Mouse (Mus musculus) kidney, adult 9 months (tissue): ENCODE results near the gene Tmem235.
A peak's percentile ranks its signal among the peaks of the same experiment; 100 is the strongest.
"Not testable (repeated sequence)": the region's sequence is repeated elsewhere in the genome, so short reads cannot be mapped to it uniquely, and the experiment has no call there.

Experiments used
- DNase-seq: peaks from one replicate; pipeline ENCODE4 v3.0.0; 2022

The Tmem235 gene

GRCm38 (mm10) chr11:117832086-117832969 lies 28.2 kb upstream of the Tmem235 start:
- DNase-seq, result peak; percentile 80

GRCm38 (mm10) chr11:117833509-117833908 lies 27.0 kb upstream of the Tmem235 start:
- DNase-seq, result not testable (repeated sequence)

DNA sequence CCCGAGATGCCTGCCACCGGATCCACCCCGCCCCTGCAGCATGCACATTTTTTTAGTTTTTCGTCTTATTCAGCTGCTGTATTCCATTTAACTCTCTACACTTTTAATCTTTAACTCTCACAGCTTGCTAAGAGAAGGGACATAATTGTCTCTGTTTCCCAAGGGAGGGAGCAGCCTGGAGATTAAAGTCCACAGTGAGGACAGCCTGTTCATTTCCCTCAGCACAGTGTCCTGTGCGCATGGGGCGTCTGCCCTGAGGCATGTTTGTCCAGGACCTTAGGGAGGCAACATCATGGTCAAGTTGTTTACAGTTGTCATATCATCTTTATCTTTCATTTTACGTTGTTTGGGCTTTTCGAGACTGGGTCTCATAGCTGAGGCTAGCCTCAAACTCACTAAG lies 26.5 kb upstream of the Tmem235 start:
- peak; percentile 92 for DNase-seq

- DNase-seq, result peak; percentile 69
These were observed 24.2 kb upstream of the Tmem235 start for GRCm38 (mm10) chr11:117836306-117836705.

DNA sequence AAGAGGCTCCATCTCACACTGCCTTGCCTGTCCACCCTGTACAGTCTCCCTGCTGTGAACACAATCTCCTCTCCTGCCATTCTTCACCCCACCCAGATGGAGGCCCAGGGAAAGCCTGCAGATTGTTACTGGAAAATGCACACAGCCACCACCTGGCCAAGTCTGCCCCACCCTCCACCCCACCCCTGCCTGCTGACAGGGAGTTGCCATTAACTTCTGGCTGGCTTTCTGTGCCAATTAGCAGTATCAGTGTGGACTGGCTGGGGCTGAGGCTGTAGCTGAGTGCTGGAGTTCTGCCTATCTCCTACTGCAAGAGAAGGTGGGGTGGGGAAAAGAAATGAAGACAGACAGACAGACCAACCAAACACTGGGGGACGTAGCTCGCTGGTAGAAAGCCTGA lies 22.0 kb upstream of the Tmem235 start:
- peak; percentile 69 for DNase-seq

DNA sequence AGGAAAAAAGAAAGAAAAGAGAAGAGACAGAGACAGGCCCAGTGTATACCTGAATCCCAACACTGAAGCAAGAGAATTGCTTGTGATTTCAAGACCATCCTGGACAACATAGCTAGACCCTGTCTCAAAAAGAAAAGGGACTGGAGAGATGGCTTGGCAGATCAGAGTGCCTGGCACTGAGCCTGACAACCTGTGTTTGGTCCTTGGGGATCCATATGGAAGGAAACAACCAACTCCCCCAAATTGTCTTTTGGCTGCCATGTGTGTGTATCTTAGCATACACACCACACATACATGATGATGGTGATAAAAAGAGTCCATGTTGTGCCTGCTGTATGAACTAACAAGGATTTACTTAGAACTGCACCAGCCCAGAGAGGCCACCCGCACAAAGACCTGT lies 21.5 kb upstream of the Tmem235 start:
- no peak for DNase-seq

GRCm38 (mm10) chr11:117840910-117841309 lies 19.6 kb upstream of the Tmem235 start:
- no peak for DNase-seq

DNA sequence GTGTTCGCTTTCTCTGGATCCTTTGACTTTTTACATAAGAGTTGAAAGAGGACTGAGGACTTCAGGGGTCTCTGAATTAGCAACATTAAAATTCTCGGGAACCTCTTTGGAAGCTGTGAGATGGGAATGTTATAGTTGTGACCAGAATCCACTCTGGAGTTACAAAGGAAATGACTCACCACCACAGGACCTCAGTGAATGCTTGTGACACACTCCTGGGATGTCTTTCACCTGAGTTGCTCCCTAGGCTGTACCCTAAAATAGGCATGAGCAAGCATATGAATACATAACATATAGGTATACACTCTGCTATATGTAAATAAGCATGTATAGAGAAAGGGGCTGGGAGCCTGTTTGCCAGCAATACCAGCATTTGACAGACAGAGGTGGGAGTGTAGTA lies 17.1 kb upstream of the Tmem235 start:
- DNase-seq, result no peak

DNA sequence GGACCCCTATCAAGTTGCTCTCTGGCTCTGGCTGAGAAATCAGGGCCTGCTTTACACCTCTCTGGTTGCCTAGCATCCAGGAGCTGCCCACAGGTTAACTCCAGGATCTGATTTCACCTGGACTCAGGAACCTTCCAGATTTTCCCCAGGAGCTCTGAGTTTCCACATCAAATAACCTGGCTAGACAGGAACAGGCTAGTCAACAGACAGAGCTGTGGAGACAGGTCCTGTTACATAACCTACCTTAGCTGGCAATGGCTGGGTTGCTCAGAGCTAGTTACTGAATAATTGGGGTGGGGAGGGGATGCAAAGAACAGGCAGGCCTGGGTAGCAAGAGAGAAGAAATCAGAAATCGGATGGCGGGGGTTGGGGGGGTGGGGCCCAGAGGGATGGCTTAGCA lies 15.6 kb upstream of the Tmem235 start:
- peak; percentile 91 for DNase-seq

DNA sequence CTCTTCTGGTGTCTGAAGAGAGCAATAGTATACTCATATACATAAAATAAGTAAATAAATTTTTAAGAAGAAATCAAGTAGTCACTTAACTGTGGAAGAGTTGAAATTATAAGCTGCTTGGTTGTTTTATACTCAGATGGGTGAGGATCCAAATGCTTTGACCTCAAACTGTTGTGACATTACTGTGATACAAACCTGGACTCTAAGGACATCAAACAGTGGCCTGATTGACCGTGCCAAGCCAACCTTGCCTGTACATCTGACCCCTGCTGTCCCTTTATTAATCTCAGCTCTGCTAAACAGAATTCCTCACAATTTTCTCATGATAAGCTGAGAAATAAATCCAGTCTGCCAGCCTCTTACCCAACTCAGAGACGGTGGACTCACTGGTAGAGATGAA lies 14.9 kb upstream of the Tmem235 start:
- no peak for DNase-seq

DNA sequence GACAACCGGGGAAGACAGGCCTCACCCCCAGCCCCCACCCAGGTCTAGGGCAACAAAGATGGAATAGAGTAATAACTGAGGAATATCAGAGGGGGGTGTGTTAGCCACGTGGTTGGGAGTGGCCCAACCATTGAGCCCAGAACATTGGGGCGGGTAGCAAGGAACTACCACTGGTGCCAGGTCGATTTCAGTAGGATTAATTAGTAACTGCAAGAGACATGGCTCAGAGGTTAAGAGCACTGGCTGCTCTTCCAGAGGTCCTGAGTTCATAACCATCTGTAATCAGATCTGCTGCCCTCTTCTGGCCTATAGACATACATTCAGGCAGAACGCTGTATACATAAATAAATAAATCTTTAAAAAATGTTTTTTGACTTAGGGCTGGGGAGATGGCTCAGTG lies 13.9 kb upstream of the Tmem235 start:
- DNase-seq, result peak; percentile 91

DNA sequence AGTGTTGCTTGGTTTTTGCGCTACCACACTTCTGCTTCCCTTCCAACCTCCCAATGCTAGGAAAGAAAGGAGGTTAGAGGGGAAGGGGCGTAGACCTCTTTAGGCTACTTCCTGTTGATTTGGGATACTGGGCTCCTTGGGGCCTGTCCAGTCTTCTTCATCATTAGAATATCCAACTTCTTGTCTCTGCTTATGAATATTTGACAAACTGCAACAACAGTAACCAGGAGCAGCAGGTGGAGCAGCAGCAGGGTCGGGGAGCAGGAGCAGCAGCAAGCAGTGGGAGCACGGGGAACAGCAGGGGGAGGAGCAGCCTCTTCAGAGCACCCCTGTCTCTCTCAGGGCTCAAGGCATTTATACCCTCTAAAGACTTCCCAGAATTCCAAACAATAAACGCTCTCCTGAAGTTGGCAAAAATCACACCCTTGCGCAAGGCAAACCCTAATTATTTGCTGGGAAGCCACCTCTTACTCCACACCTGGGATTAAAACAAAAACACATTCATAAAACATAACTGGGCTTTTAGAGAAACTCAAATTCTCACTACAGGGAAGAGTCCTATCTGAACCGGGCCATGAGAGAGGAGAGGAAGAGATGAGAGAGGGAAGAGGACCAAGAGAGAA lies 12.8 kb upstream of the Tmem235 start:
- peak; percentile 56 for DNase-seq

- DNase-seq, result no peak
These were observed 12.1 kb upstream of the Tmem235 start for GRCm38 (mm10) chr11:117848271-117848984.

DNA sequence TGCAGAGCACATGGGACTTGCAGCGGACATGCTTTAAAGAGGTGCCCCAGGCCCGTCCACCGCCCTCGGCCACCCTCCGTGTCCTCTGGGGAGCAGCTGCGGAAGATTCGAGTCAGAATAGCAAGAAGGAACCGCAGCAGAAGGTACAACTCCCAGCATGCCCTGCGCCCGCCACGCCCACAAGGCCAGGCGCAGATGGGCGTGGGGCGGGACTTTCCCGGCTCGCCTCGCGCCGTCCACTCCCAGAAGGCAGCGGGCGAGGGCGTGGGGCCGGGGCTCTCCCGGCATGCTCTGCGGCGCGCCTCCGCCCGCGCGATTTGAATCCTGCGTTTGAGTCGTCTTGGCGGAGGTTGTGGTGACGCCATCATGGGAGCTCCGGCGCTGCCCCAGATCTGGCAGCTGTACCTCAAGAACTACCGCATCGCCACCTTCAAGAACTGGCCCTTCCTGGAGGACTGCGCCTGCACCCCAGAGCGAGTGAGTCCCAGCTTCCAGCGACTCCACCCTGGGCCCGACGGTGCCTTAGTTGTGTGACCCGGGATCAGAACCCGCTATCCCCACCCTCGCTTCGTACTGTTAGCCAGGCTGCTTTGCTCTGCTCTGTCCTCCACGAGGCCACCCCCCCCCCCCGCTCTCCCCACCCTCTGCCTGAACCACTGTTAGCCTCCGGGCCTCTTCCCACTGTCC lies 11.4 kb upstream of the Tmem235 start, which contains the start of gene Birc5:
Gene Birc5 (plus strand): TSS at position 267 of the 687 bp plus-strand sequence.
- DNase-seq, result peak; percentile 97

DNA sequence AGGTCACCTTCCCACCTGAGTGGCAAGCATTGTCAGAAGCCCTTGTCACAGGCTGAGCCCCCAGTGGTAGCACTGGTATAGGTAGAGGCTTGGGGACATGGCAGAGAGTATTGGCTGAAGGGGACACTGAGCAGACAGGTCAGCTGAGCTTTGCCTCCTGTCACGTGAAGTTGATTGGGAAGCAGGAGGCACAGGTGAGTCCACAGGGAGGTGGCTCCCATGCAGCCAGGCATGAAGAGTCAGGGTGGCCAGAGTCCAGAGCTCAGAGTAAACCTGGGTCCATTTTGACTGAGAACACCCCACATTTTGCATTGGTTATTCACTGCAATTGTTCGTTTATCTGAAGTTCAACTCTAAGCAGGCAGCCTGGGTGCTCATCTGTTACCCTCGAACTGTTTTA lies 7.7 kb upstream of the Tmem235 start:
- DNase-seq, result no peak

- DNase-seq, result no peak
These were observed 6.3 kb upstream of the Tmem235 start for GRCm38 (mm10) chr11:117854241-117854640.

GRCm38 (mm10) chr11:117855360-117855759 lies 5.2 kb upstream of the Tmem235 start:
- DNase-seq, result no peak

- no peak for DNase-seq
These were observed 4.6 kb upstream of the Tmem235 start for GRCm38 (mm10) chr11:117855975-117856374.

- DNase-seq, result no peak
These were observed 3.1 kb upstream of the Tmem235 start for GRCm38 (mm10) chr11:117857462-117857861.

DNA sequence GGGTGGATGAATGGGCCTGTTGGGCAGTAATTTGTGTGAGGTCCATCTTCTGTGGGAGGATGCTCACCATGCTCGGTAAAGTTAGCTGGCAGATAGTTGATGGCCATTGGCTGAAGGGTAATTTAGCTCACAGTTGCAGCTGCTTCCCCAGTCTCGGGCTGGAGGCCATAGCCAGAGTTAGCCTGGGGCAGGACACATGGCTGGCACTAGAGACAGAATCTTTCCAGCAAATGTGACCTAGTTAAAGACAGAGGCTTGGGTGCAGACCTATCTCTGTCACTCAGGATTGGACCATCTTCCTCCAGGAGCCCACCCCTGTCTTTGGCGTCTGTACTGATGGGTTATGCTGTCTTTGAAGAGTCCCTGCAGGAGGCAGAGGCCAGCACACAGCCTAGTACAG lies 2.2 kb upstream of the Tmem235 start:
- no peak for DNase-seq

- peak; percentile 74 for DNase-seq
These were observed 2.8 kb downstream of the Tmem235 start for GRCm38 (mm10) chr11:117863174-117863856.

DNA sequence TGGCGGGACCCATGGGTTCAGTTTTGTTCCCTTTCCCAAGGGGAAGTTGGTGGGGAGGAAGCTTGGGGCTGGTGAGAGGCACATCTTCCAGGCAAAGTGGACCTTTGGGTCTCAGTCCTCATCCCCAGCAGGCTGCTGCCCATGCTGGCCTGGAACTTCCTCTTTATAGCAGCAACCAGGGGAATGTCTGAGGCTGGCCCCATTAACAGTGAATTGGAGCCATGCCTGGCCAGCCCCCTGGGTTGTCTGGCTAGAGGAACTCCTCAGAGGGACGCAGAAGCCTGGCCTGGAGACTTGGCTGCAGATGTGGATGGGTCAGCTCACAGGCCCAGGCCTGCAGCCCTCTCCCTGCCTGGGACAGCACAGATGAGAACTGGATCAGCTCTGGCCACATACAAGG lies 4.3 kb downstream of the Tmem235 start:
- DNase-seq, result no peak
